Mouse (Mus musculus) midbrain, postnatal 0 days (tissue): ENCODE measurements at regions not wholly inside any gene's neighbourhood (a gene's known extent, or its start where the extent isn't known, plus 50 kb on each side); places are given as distances from the start of the nearest gene placed in this dataset.

Experiments used
- ATAC-seq: fragments of 200-750 bp; cut with Nextera tagmentation; 2 replicates; pipeline ENCODE4 v1.8.0; 2017; ENCODE audit warnings: moderate number of reproducible peaks, mild to moderate bottlenecking, moderate TSS enrichment, moderate library complexity; ENCODE audit not compliant: low FRiP score
- DNase-seq: peaks from one replicate; pipeline ENCODE4 v3.0.0-alpha.2; 2015; ENCODE audit warnings: low spot score
- H3K27ac ChIP-seq: fragments of 300-500 bp; sonication (generic); 2 replicates; pipeline ENCODE4 v1.5.1; 2014; ENCODE audit warnings: low read depth, mild to moderate bottlenecking, low read length, mixed read lengths
- H3K27me3 ChIP-seq: fragments of 300-500 bp; sonication (generic); 2 replicates; pipeline ENCODE4 v1.6.1; 2014; ENCODE audit warnings: low read length, control low read depth, mixed read lengths; ENCODE audit not compliant: insufficient read depth
- H3K36me3 ChIP-seq: fragments of 300-500 bp; sonication (generic); 2 replicates; pipeline ENCODE4 v1.6.1; 2014; ENCODE audit warnings: low read length, control low read depth, mixed read lengths; ENCODE audit not compliant: insufficient read depth
- H3K4me1 ChIP-seq: fragments of 300-500 bp; sonication (generic); 2 replicates; pipeline ENCODE4 v1.6.1; 2014; ENCODE audit warnings: mild to moderate bottlenecking, control low read depth, antibody characterized with exemption, low read length, mixed read lengths; ENCODE audit not compliant: insufficient read depth
- H3K4me2 ChIP-seq: fragments of 300-500 bp; sonication (generic); 2 replicates; pipeline ENCODE4 v1.6.1; 2014; ENCODE audit warnings: low read depth, mild to moderate bottlenecking, low read length, mixed read lengths; ENCODE audit not compliant: poor library complexity, severe bottlenecking
- H3K4me3 ChIP-seq: fragments of 300-500 bp; sonication (generic); 2 replicates; pipeline ENCODE4 v1.5.1; 2014; ENCODE audit warnings: low read depth, mild to moderate bottlenecking, low read length, moderate library complexity
- H3K9ac ChIP-seq: fragments of 300-500 bp; sonication (generic); replicated peaks from 2 replicates; pipeline ENCODE4 v1.6.1; 2014; ENCODE audit warnings: mild to moderate bottlenecking, low read length, moderate library complexity, mixed read lengths; ENCODE audit not compliant: poor library complexity, severe bottlenecking
- H3K9me3 ChIP-seq: fragments of 300-500 bp; sonication (generic); 2 replicates; pipeline ENCODE4 v1.6.1; 2016; ENCODE audit warnings: low read length, control low read depth
- CTCF ChIP-seq: IDR thresholded peaks from 2 replicates; pipeline ENCODE4 v1.5.1; 2016; ENCODE audit warnings: antibody characterized with exemption, mild to moderate bottlenecking
- WGBS: fragments of 180-500 bp; shearing (Covaris S2); extraction: QIAGEN DNeasy Blood & Tissue Kit; methylation state at CpG from one replicate; pipeline ENCODE4 v1.1.7; 2014; 5-methylcytosine and 5-hydroxymethylcytosine counted together

DNA sequence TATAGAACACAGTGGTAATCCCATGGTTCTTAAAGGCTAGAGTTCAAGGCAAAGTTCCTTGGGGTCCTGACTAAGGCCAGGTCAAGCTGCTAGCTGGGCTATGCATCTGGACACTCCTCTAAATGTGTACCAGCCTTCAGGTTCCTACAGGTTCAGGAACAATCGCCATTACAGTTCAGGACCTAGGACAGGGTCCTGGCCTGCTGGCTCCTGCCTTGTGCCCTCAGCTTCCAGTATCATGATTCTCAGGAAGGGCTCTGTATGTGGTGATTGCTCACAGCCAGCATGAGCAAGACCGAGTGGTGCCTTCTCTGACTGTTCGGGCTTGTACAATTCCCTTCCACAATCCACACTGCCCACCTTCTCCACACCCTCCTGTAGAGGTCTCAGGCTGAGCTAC lies 311.4 kb upstream of the Zdhhc25 start:
- no peak overlapping the region for H3K9ac ChIP-seq
- no peaks in the 10 kb centered on the region for H3K9me3 ChIP-seq
- no peak overlapping the region for H3K4me3 ChIP-seq
- WGBS, result 63% methylated on average over 3 of the region's 3 CpGs
- no peak overlapping the region for H3K27ac ChIP-seq
- no peaks in the 10 kb centered on the region for H3K36me3 ChIP-seq
- no peak for TF ChIP-seq CTCF
- ATAC-seq (no peak), DNase-seq (no peak)
- no peaks in the 10 kb centered on the region for H3K27me3 ChIP-seq
- no peak overlapping the region for H3K4me2 ChIP-seq
- H3K4me1 ChIP-seq, result no peaks in the 10 kb centered on the region

DNA sequence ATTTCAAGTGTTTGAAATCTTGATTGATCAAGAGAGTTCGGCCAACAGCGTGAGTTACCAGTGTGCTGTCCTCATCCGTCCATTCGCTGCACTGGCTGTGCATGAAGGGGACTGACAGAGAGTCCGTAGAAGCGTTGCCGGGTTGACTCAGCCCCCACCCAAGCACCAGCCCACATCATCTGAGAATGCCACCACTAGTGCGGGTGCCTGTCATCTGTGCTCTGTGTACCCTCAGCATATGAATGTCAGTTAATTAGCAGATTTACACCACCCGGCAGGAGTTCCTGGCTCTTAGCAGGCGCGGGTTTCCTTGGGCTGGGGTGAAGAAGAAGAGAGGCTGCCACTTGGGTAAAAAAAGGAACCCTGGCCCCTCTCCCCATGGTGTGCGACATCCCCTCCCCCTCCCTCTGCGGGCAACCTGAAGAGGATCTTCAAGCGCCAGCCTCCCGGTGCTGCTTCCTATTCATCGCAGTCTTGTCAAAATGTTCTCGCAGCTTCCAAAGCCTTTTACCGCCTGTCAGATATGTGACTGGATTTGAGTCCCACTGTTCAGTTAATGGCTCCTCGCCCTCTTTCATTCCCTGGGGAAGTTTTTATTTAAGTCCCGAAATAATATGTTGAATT lies 309.2 kb upstream of the Zdhhc25 start:
- H3K4me1 ChIP-seq, result no peaks in the 10 kb centered on the region
- no peaks in the 10 kb centered on the region for H3K36me3 ChIP-seq
- H3K9ac ChIP-seq, result no peak overlapping the region; the same call in 1 of the 2 replicates
- TF ChIP-seq CTCF, result no peak
- H3K9me3 ChIP-seq, result no peaks in the 10 kb centered on the region
- ATAC-seq, result no peak
- DNase-seq, result peak; percentile 36
- H3K27ac ChIP-seq, result no peak overlapping the region
- peak overlapping the region; percentile 50 for H3K4me2 ChIP-seq
- 13% methylated on average over 20 of the region's 20 CpGs for WGBS
- no peaks in the 10 kb centered on the region for H3K27me3 ChIP-seq
- peak overlapping the region; percentile 25; the same call in 1 of the 2 replicates for H3K4me3 ChIP-seq

DNA sequence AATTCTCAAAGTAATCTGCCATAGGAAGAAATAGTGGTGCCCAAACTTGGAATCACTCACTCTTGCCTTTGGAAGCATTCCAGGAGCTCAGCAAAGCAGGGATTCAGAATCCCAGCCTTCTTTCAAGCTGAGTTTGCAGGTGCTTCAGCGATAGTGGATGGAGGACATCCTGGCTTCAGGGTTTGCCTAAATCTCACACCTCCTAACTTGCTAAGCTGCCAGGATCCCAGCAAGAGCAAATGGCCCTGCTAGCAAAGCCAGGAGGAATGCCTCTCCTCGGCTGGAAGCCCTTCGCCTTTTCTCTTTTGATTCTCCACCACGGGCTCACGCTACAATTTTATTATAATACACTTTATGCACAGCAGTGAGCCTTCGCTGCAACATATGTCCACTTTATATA lies 301.0 kb upstream of the Zdhhc25 start:
- DNase-seq (no peak), ATAC-seq (no peak)
- no peak overlapping the region for H3K4me2 ChIP-seq
- no peaks in the 10 kb centered on the region; the same call in 1 of the 2 replicates for H3K4me1 ChIP-seq
- WGBS, result 50% methylated on average over 6 of the region's 6 CpGs
- H3K9ac ChIP-seq, result no peak overlapping the region
- no peaks in the 10 kb centered on the region for H3K9me3 ChIP-seq
- no peak for TF ChIP-seq CTCF
- no peaks in the 10 kb centered on the region for H3K27me3 ChIP-seq
- H3K27ac ChIP-seq, result no peak overlapping the region
- H3K36me3 ChIP-seq, result no peaks in the 10 kb centered on the region
- no peak overlapping the region for H3K4me3 ChIP-seq

DNA sequence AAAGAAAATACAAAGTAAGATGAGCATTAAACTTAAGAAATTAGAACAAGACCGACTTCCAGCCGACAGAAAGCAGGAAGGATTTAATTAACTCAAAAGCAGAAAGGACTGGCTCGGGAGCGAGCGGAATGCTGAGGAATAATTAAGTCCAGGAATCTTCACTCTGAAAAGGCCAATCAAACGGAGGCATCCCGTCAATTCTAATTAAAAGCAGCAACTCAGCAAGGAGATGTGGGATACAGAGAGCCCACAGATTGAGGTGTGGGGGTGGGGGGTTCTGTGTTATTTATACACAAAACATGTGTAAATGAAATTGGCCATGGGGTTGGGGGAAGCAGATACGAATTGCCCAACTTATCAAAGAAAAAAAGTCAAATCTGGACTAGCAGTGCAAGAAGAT lies 288.9 kb upstream of the Zdhhc25 start:
- Histone ChIP-seq H3K4me1 (peaks cover 8% of the 10 kb centered on the region; the same call in 1 of the 2 replicates), H3K36me3 (no peaks in the 10 kb centered on the region), H3K4me2 (no peak overlapping the region), H3K9ac (no peak overlapping the region), H3K9me3 (no peaks in the 10 kb centered on the region), H3K27me3 (0 out of 2 replicates have a peak, but pooled peaks cover 3% of the 10 kb centered on the region), H3K27ac (no peak overlapping the region), H3K4me3 (no peak overlapping the region)
- no peak for TF ChIP-seq CTCF
- 32% methylated on average over 8 of the region's 8 CpGs for WGBS
- DNase-seq (peak; percentile 21), ATAC-seq (no peak)

DNA sequence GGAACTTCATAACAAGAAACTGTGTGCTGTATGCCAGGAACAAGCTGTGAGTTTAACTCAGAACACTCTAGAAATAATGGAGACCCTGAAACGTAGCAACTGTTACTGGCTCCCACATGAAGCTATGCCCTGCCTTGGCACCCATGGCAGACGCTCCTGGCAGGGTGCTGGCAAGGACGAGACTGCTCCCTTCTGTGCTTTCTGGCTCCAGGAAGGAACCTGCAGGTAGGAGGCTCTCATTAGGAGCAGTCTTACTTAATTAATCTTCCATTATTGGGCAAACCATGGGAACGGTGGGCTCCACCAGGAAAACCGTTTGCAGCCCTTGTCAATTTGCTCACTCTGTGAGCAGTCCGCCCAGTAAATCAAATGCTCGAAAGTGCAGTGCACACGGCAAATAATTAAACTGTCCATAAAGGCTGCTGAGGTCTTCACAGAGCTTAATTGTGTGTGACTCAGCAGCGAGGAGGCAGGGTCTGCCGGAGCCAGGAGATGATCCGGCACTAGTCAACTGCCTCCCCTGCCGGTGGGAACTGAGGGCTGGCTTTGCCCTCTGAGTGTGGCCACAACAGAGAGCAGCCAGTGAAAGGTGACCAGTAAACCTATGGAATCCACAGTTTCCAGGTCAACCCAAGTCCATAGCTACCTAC lies 285.2 kb upstream of the Zdhhc25 start:
- no peak; the same call in 1 of the 2 replicates for ATAC-seq

DNA sequence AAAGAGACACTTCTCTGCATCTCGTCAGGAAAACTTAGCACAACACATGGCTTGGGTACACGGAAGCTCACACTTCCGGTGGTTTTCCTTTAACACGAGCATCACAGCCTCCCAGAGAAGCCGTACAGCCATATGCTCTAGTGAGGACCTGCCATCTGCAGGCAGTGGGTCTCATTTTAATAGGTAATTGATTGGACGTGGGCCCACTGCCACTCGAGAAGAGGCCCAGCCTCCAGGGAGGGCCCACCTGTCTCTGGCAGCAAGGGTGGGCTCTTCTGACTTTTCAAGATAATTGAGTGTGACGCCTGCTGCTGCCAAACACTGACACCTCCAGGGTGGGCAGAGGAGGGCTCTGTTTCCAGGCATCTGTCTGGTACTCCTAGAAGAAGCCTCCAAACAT lies 282.1 kb upstream of the Zdhhc25 start:
- no peak for ATAC-seq
- H3K27ac ChIP-seq, result no peak overlapping the region
- WGBS, result 38% methylated on average over 8 of the region's 8 CpGs

More for the DNA sequence above, 285.2 kb upstream of the Zdhhc25 start:
- DNase-seq, result peak; percentile 84
- H3K4me1 ChIP-seq, result peaks cover 8% of the 10 kb centered on the region; the same call in 1 of the 2 replicates
- no peak overlapping the region for H3K27ac ChIP-seq
- no peaks in the 10 kb centered on the region for H3K36me3 ChIP-seq
- H3K27me3 ChIP-seq, result no peaks in the 10 kb centered on the region
- 41% methylated on average over 12 of the region's 12 CpGs for WGBS
- H3K4me3 ChIP-seq, result no peak overlapping the region
- TF ChIP-seq CTCF, result peak; percentile 35
- H3K4me2 ChIP-seq, result no peak overlapping the region
- H3K9me3 ChIP-seq, result no peaks in the 10 kb centered on the region
- H3K9ac ChIP-seq, result no peak overlapping the region

More for the DNA sequence above, 282.1 kb upstream of the Zdhhc25 start:
- peak; percentile 72 for DNase-seq
- no peak for TF ChIP-seq CTCF
- Histone ChIP-seq H3K4me1 (peaks cover 8% of the 10 kb centered on the region; the same call in 1 of the 2 replicates), H3K4me2 (no peak overlapping the region), H3K27me3 (no peaks in the 10 kb centered on the region), H3K4me3 (no peak overlapping the region), H3K9me3 (no peaks in the 10 kb centered on the region), H3K9ac (no peak overlapping the region), H3K36me3 (no peaks in the 10 kb centered on the region)
